Mouse (Mus musculus): ENCODE results near the gene Spock2. TPM values are rescaled to one million over a fixed set of nuclear protein-coding genes. Genes with fewer than 3 reads are reported as not detected.

Spock2 gene
- total and polyA plus RNA-seq, 3 experiments, result 0.03 TPM; not detected in 2

DNA sequence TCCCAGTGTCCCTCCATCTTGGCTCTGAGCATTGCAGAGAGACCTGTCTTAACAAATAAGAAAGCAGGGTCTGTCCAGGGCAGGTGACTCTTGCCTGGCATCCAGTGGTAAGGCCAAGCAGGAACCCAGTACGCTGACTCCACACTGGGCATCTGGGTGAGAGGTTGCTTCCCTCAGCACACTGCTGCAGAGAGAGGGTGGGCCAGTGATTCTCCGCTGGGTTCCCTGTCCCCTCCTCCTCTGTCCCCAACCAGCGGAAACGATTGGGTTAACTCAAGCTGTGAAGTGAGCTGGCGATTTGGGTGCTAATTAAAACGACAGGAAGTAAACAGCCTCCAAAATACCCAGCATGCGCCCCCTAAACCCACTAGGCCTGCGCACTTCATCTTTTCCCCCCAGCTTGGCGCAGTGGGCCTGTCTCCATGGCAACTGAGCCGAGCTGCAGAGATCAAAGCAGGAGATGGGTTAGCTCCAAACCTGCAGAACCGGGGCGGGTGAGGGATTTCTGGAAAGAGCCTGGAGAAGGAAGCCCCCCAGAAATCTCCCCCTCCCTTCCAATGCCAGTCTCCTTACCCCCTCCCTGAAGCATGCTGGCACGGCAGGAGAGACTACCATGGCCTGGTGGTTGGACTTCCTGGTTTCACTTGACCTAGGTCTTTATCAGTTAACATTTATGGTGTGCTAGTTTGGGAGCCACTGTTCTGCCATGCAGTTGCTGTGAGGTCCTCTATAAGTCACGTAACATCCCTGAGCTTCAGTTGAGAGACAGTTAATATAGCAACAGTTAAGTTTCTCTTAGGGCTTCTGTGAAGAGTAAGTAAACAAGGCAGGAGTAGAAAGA, 9.5 kb downstream of the Spock2 start:
- H3K27me3 ChIP-seq (ENCODE audit: control insufficient read depth in 1 of 2, insufficient read depth in 2 of 2, low read length in 2 of 2), result peaks cover 0 to 5% of the 10 kb centered on the region in 2 experiments; a peak in 3 of 4 replicates
- no peak overlapping the region for H3K9ac ChIP-seq (ENCODE audit: control insufficient read depth, low read depth, low read length, poor library complexity, severe bottlenecking)
- no peaks in the 10 kb centered on the region for H3K4me1 ChIP-seq (ENCODE audit: control insufficient read depth in 1 of 2, insufficient read depth in 2 of 2, low read length in 2 of 2)
- H3K4me3 ChIP-seq (ENCODE audit: control insufficient read depth in 1 of 2, insufficient read depth in 1 of 2, low read depth in 2 of 2, low read length in 2 of 2), result no peak overlapping the region
- H3K27ac ChIP-seq (ENCODE audit: control insufficient read depth, low read depth, low read length), result no peak overlapping the region
- no peaks in the 10 kb centered on the region for H3K9me3 ChIP-seq (replicated peaks; ENCODE audit: insufficient read depth, low read length)
- H3K36me3 ChIP-seq (ENCODE audit: control insufficient read depth in 1 of 2, insufficient read depth in 2 of 2, low read length in 2 of 2), result no peaks in the 10 kb centered on the region
- H3K79me2 ChIP-seq (ENCODE audit: control insufficient read depth, insufficient read depth, low read length, poor library complexity), result no peaks in the 10 kb centered on the region
- no peak for TF ChIP-seq NRF1 (IDR thresholded peaks at IDR 0.05; ENCODE audit: insufficient read depth, low read depth, low read length, poor library complexity, severe bottlenecking)
- no peak for TF ChIP-seq RAD21 (IDR thresholded peaks at IDR 0.05; ENCODE audit: low read depth, low read length)
- TF ChIP-seq TAL1 (IDR thresholded peaks at IDR 0.05; ENCODE audit: low read length), result no peak
- TF ChIP-seq KAT2A (conservative IDR thresholded peaks at IDR 0.05; ENCODE audit: low read depth, low read length), result no peak
- no peak for TF ChIP-seq POLR2AphosphoS2 (IDR thresholded peaks at IDR 0.05; ENCODE audit: low read length)
- DNase-seq (ENCODE audit: low read depth, low spot score), result no peak

- H3K27me3 ChIP-seq (ENCODE audit: control insufficient read depth in 1 of 2, insufficient read depth in 2 of 2, low read length in 2 of 2), result peaks cover 0 to 5% of the 10 kb centered on the region in 2 experiments; a peak in 3 of 4 replicates
Observed at GRCm38 (mm10) chr10:60116997-60117396, 11.0 kb downstream of the Spock2 start.

DNA sequence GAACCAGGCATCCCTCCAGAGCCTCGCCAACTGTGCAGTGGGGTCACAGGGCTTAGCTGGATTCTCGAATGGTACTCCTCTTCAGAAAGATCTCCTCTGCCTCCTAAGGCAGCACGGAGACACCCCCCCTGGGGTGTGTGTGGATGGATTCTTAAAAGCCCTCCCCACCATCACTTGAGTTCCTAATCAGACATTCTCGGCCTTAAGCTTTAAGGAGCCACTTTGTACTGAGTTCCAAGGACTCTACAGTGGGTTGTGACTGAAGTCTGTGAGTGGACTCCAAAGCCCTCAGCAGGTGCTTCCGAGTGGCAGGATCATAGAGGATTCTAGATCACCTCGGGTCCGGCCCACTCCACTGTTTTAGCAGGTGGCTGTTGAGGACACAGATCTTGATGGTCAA, 12.4 kb downstream of the Spock2 start:
- no peaks in the 10 kb centered on the region for H3K36me3 ChIP-seq (ENCODE audit: control insufficient read depth in 1 of 2, insufficient read depth in 2 of 2, low read length in 2 of 2)
- H3K4me3 ChIP-seq (ENCODE audit: control insufficient read depth in 1 of 2, insufficient read depth in 1 of 2, low read depth in 2 of 2, low read length in 2 of 2), result no peak overlapping the region
- peaks cover 0 to 3% of the 10 kb centered on the region in 2 experiments; a peak in 2 of 4 replicates for H3K27me3 ChIP-seq (ENCODE audit: control insufficient read depth in 1 of 2, insufficient read depth in 2 of 2, low read length in 2 of 2)
- no peaks in the 10 kb centered on the region for H3K9me3 ChIP-seq (replicated peaks; ENCODE audit: insufficient read depth, low read length)
- no peak for TF ChIP-seq MXI1 (IDR thresholded peaks at IDR 0.05; ENCODE audit: low read depth, low read length)
- no peak for TF ChIP-seq SMC3 (IDR thresholded peaks at IDR 0.05; ENCODE audit: low read depth, low read length)
- TF ChIP-seq TCF12 (IDR thresholded peaks at IDR 0.05; ENCODE audit: low read depth, low read length), result no peak
- no peak for TF ChIP-seq GABPA (IDR thresholded peaks at IDR 0.05; ENCODE audit: low read depth, low read length)
- no peak for TF ChIP-seq JUND (IDR thresholded peaks at IDR 0.05; ENCODE audit: low read depth, low read length)
- no peak for TF ChIP-seq ELF1 (IDR thresholded peaks at IDR 0.05; ENCODE audit: low read depth, low read length)
- no peak for TF ChIP-seq CHD2 (IDR thresholded peaks at IDR 0.05; ENCODE audit: low read length)
- no peak overlapping the region for H3K27ac ChIP-seq (ENCODE audit: control insufficient read depth, low read depth, low read length)
- no peak overlapping the region for H3K9ac ChIP-seq (ENCODE audit: control insufficient read depth, low read depth, low read length, poor library complexity, severe bottlenecking)
- no peaks in the 10 kb centered on the region for H3K4me1 ChIP-seq (ENCODE audit: control insufficient read depth in 1 of 2, insufficient read depth in 2 of 2, low read length in 2 of 2)
- no peaks in the 10 kb centered on the region for H3K79me2 ChIP-seq (ENCODE audit: control insufficient read depth, insufficient read depth, low read length, poor library complexity)
- DNase-seq (ENCODE audit: low read depth, low spot score), result no peak

More at GRCm38 (mm10) chr10:60116997-60117396, 11.0 kb downstream of the Spock2 start:
- H3K4me1 ChIP-seq (ENCODE audit: control insufficient read depth in 1 of 2, insufficient read depth in 2 of 2, low read length in 2 of 2), result no peaks in the 10 kb centered on the region
- no peaks in the 10 kb centered on the region for H3K36me3 ChIP-seq (ENCODE audit: control insufficient read depth in 1 of 2, insufficient read depth in 2 of 2, low read length in 2 of 2)
- no peak overlapping the region for H3K4me3 ChIP-seq (ENCODE audit: control insufficient read depth in 1 of 2, insufficient read depth in 1 of 2, low read depth in 2 of 2, low read length in 2 of 2)
- no peak for TF ChIP-seq ZNF384 (IDR thresholded peaks at IDR 0.05; ENCODE audit: low read depth, low read length)
- TF ChIP-seq SIN3A (IDR thresholded peaks at IDR 0.05; ENCODE audit: low read length), result no peak
- no peak for TF ChIP-seq RCOR1 (IDR thresholded peaks at IDR 0.05; ENCODE audit: low read depth, low read length)
- TF ChIP-seq EP300 (IDR thresholded peaks at IDR 0.05; ENCODE audit: low read depth in 1 of 2, low read length in 2 of 2), result no peak
- TF ChIP-seq ETS1 (IDR thresholded peaks at IDR 0.05; ENCODE audit: low read depth, low read length), result no peak
- TF ChIP-seq GATA1 (IDR thresholded peaks at IDR 0.05; ENCODE audit: low read depth, low read length), result no peak
- no peak for TF ChIP-seq SMC3 (IDR thresholded peaks at IDR 0.05; ENCODE audit: low read depth, low read length)
- TF ChIP-seq RAD21 (IDR thresholded peaks at IDR 0.05; ENCODE audit: low read depth, low read length), result no peak
- no peak for TF ChIP-seq POLR2AphosphoS5 (IDR thresholded peaks at IDR 0.05; ENCODE audit: borderline replicate concordance, low read depth, low read length)
- TF ChIP-seq TBP (IDR thresholded peaks at IDR 0.05; ENCODE audit: low read depth, low read length), result no peak
- no peak for TF ChIP-seq JUND (IDR thresholded peaks at IDR 0.05; ENCODE audit: low read depth, low read length)
- no peak for TF ChIP-seq MYC (IDR thresholded peaks at IDR 0.05; ENCODE audit: low read depth, low read length)
- TF ChIP-seq E2F4 (IDR thresholded peaks at IDR 0.05; ENCODE audit: borderline replicate concordance, low read depth, low read length), result no peak
- no peak overlapping the region for H3K9ac ChIP-seq (ENCODE audit: control insufficient read depth, low read depth, low read length, poor library complexity, severe bottlenecking)
- H3K27ac ChIP-seq (ENCODE audit: control insufficient read depth, low read depth, low read length), result no peak overlapping the region
- no peaks in the 10 kb centered on the region for H3K9me3 ChIP-seq (replicated peaks; ENCODE audit: insufficient read depth, low read length)
- DNase-seq (ENCODE audit: low read depth, low spot score), result no peak
- H3K79me2 ChIP-seq (ENCODE audit: control insufficient read depth, insufficient read depth, low read length, poor library complexity), result no peaks in the 10 kb centered on the region
